Mouse (Mus musculus): ENCODE measurements around the gene Srcin1.

Srcin1 gene

GRCm38 (mm10) chr11:97471276-97471675, 104.7 kb downstream of the Srcin1 start:
- DNase-seq (ENCODE audit: inconsistent age in 2 of 2, low spot score in 1 of 2): no peak

- DNase-seq (ENCODE audit: inconsistent age in 2 of 2, low spot score in 1 of 2): no peak
These were observed 106.2 kb downstream of the Srcin1 start for GRCm38 (mm10) chr11:97469828-97470227.

- peak; percentile 82 to 94 for DNase-seq (ENCODE audit: inconsistent age in 2 of 2, low spot score in 1 of 2)
These were observed 107.2 kb downstream of the Srcin1 start for GRCm38 (mm10) chr11:97468639-97469287.

GRCm38 (mm10) chr11:97466444-97467160, 109.4 kb downstream of the Srcin1 start:
- no peak for DNase-seq (ENCODE audit: inconsistent age in 2 of 2, low spot score in 1 of 2)

- DNase-seq (ENCODE audit: inconsistent age in 2 of 2, low spot score in 1 of 2): no peak
These were observed 110.0 kb downstream of the Srcin1 start for GRCm38 (mm10) chr11:97465957-97466356.

- no peak for DNase-seq (ENCODE audit: inconsistent age in 2 of 2, low spot score in 1 of 2)
These were observed 112.0 kb downstream of the Srcin1 start for GRCm38 (mm10) chr11:97463991-97464390.

GRCm38 (mm10) chr11:97463166-97463565, 112.8 kb downstream of the Srcin1 start:
- DNase-seq (ENCODE audit: inconsistent age in 2 of 2, low spot score in 1 of 2): no peak

GRCm38 (mm10) chr11:97462538-97462937, 113.4 kb downstream of the Srcin1 start:
- DNase-seq (ENCODE audit: inconsistent age in 2 of 2, low spot score in 1 of 2): no peak

- DNase-seq (ENCODE audit: inconsistent age in 2 of 2, low spot score in 1 of 2): no peak
These were observed 114.6 kb downstream of the Srcin1 start for GRCm38 (mm10) chr11:97461307-97461820.

All from adrenal gland, adult (tissue).